ENCODE assay signal across 10 mouse cellular contexts in the genomic region with DNA sequence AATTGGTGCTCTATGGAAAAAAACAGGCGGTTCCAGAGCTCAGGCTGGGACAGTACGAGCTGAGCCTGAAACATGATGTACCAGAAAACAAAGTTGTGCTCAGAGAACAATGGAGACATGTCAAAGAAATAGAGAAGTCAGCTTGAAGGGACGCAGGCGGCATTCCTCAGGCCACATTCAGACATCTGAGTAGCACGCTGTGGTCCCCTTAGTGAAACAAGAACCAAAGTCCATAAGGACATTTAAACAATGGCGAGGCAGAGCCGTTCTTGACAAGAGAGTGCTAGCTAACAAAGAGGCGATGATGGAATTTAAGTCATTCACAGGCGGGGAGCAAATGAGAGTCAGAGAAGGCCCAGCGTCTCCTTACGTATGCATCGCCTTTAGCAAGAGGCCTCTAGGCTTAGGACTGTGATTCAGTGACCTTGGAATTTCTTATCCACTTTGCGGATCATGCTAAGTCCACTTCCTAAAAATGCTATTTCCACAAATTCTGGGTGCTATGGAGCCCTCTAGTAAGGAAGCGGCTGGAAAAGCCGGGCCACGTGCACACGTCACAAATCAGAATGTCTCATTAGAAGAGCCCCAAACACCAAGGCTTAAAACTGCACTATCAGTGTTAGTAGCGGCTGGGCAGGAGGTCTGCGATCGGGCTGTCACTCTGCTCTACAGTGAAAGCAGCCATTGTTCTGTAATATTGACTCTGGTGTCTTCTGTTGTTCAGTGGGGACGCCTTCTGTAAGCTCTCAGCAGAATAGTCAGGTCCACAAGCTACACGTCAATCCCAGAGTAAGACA. TPM values are rescaled to one million over a fixed set of nuclear protein-coding genes. Genes with fewer than 3 reads are reported as not detected.
A peak's percentile ranks its signal among the peaks of the same experiment; 100 is the strongest.
DNase-seq lines count a peak whose midpoint lies in the region; ATAC-seq lines count a peak whose summit lies in the region.
"Had no signal": no experiment of that assay in that cellular context is flagged by ENCODE, and none has a peak within 500 bp of the region (broad histone marks: within the 10 kb centered on the region; RNA-seq: fewer than 3 reads in every experiment).

No protein-coding gene starts in this region.

- no peaks in the 10 kb centered on the region for H3K27me3 ChIP-seq in forebrain, embryonic 10.5 days (ENCODE audit: poor library complexity, severe bottlenecking)
- H3K27me3 ChIP-seq in hindbrain, embryonic 13.5 days = no peaks in the 10 kb centered on the region
- H3K27me3 ChIP-seq in neural tube, embryonic 15.5 days (replicated peaks) = no peaks in the 10 kb centered on the region
- H3K27me3 ChIP-seq in liver, embryonic 12.5 days (replicated peaks) = no peaks in the 10 kb centered on the region
- H3K27me3 ChIP-seq: embryonic facial prominence, embryonic 15.5 days; megakaryocyte, embryonic 14.5 days had no signal

- peak; percentile 62 for ATAC-seq in hindbrain, embryonic 13.5 days (ENCODE audit: low FRiP score)
- peak; percentile 38; the same call in 1 of the 2 replicates for ATAC-seq in neural tube, embryonic 15.5 days (ENCODE audit: low FRiP score)
- no peak for ATAC-seq in liver, embryonic 12.5 days

- peaks cover 14% of the 10 kb centered on the region for H3K4me1 ChIP-seq in forebrain, embryonic 10.5 days
- peaks cover 20% of the 10 kb centered on the region for H3K4me1 ChIP-seq in hindbrain, embryonic 13.5 days (replicated peaks)
- peaks cover 6% of the 10 kb centered on the region for H3K4me1 ChIP-seq in neural tube, embryonic 15.5 days
- H3K4me1 ChIP-seq in liver, embryonic 12.5 days = peaks cover 15% of the 10 kb centered on the region; the same call in 1 of the 2 replicates

- H3K9ac ChIP-seq in hindbrain, embryonic 13.5 days = peak overlapping the region; percentile 49
- H3K9ac ChIP-seq in neural tube, embryonic 15.5 days (replicated peaks) = no peak overlapping the region
- H3K9ac ChIP-seq in liver, embryonic 12.5 days = no peak overlapping the region
- H3K9ac ChIP-seq: embryonic facial prominence, embryonic 15.5 days had no signal

- H3K27ac ChIP-seq in forebrain, embryonic 10.5 days = peak overlapping the region; percentile 32
- H3K27ac ChIP-seq in hindbrain, embryonic 13.5 days = peak overlapping the region; percentile 52; the same call in 1 of the 2 replicates
- H3K27ac ChIP-seq in neural tube, embryonic 15.5 days (replicated peaks) = no peak overlapping the region
- no peak overlapping the region for H3K27ac ChIP-seq in liver, embryonic 12.5 days
- H3K27ac ChIP-seq: embryonic facial prominence, embryonic 15.5 days had no signal

- no peaks in the 10 kb centered on the region for H3K36me3 ChIP-seq in forebrain, embryonic 10.5 days (replicated peaks)
- H3K36me3 ChIP-seq in hindbrain, embryonic 13.5 days = no peaks in the 10 kb centered on the region
- H3K36me3 ChIP-seq in neural tube, embryonic 15.5 days = no peaks in the 10 kb centered on the region
- no peaks in the 10 kb centered on the region for H3K36me3 ChIP-seq in liver, embryonic 12.5 days
- H3K36me3 ChIP-seq: embryonic facial prominence, embryonic 15.5 days had no signal

- no peaks in the 10 kb centered on the region for H3K9me3 ChIP-seq in forebrain, embryonic 10.5 days
- H3K9me3 ChIP-seq in hindbrain, embryonic 13.5 days = no peaks in the 10 kb centered on the region
- no peaks in the 10 kb centered on the region for H3K9me3 ChIP-seq in neural tube, embryonic 15.5 days (replicated peaks)
- H3K9me3 ChIP-seq in liver, embryonic 12.5 days (replicated peaks) = no peaks in the 10 kb centered on the region
- H3K9me3 ChIP-seq: embryonic facial prominence, embryonic 15.5 days; megakaryocyte, embryonic 14.5 days had no signal

- H3K4me3 ChIP-seq in forebrain, embryonic 10.5 days = no peak overlapping the region
- H3K4me3 ChIP-seq in hindbrain, embryonic 13.5 days = no peak overlapping the region
- H3K4me3 ChIP-seq in neural tube, embryonic 15.5 days (replicated peaks) = no peak overlapping the region
- H3K4me3 ChIP-seq in liver, embryonic 12.5 days = no peak overlapping the region
- H3K4me3 ChIP-seq: embryonic facial prominence, embryonic 15.5 days; megakaryocyte, embryonic 14.5 days had no signal

- 43% methylated on average over 22 of the region's 22 CpGs for WGBS in forebrain, embryonic 10.5 days
- WGBS in hindbrain, embryonic 13.5 days = 17% methylated on average over 22 of the region's 22 CpGs
- 28% methylated on average over 22 of the region's 22 CpGs for WGBS in neural tube, embryonic 15.5 days
- WGBS in liver, embryonic 12.5 days (ENCODE audit: insufficient replicate concordance) = 74% methylated on average over 22 of the region's 22 CpGs

- intact Hi-C loops in heart, postnatal 10 days (cut with DNase I) = no loop called here

- H3K4me2 ChIP-seq in hindbrain, embryonic 13.5 days = peak overlapping the region; percentile 42
- H3K4me2 ChIP-seq in neural tube, embryonic 15.5 days = peak overlapping the region; percentile 15
- no peak overlapping the region for H3K4me2 ChIP-seq in liver, embryonic 12.5 days
- H3K4me2 ChIP-seq: embryonic facial prominence, embryonic 15.5 days had no signal

- DNase-seq in heart, adult 8-10 months (ENCODE audit: low spot score) = peak; percentile 53
- DNase-seq in heart, postnatal 10 days = no peak
- DNase-seq in forebrain, embryonic 10.5 days (ENCODE audit: extremely low spot score, low spot score) = no peak
- no peak for DNase-seq in adrenal gland, postnatal 4 days (ENCODE audit: low spot score in 2 of 2)
- DNase-seq in urinary bladder, postnatal 10 days (ENCODE audit: low spot score) = no peak

RNA-seq across cellular contexts. Expression of gene Nek7, which starts 48.2 kb away (rescaled TPM):
- 10 to 100 TPM; 76.3 to 80.2 (median 78.5) TPM for total RNA-seq in heart, adult 8-10 months (2022)
- 10 to 100 TPM; 62.1 to 63.5 TPM for total RNA-seq in heart, postnatal 10 days (2021)
- 20.6 and 22.0 TPM in 2 replicates for polyA plus RNA-seq in forebrain, embryonic 10.5 days (2016; fragmentation: Nextera tagmentation; extraction: Ambion mirVana)
- 13.1 and 13.8 TPM in 2 replicates for polyA plus RNA-seq in hindbrain, embryonic 13.5 days (2015; fragmentation: Nextera tagmentation; extraction: Ambion mirVana)
- 10.8 and 16.4 TPM in 2 replicates for polyA plus RNA-seq in neural tube, embryonic 15.5 days (2015; fragmentation: Nextera tagmentation; extraction: Ambion mirVana)
- 22.2 TPM in 2 replicates for polyA plus RNA-seq in liver, embryonic 12.5 days (2016; fragmentation: Nextera tagmentation; extraction: Ambion mirVana)
- 10 to 100 TPM; 51.1 to 51.8 TPM for total RNA-seq in adrenal gland, postnatal 4 days (2021)

Comparison
In these comparisons a context has a peak if more than half of its experiments do, and no peak if none do; other contexts are left out.
1. H3K27ac ChIP-seq: peak in forebrain, embryonic 10.5 days (single experiment) and hindbrain, embryonic 13.5 days (single experiment); none in neural tube, embryonic 15.5 days (single experiment) and liver, embryonic 12.5 days (single experiment).